Mouse (Mus musculus): ENCODE results near the gene Slc9a2. TPM values are rescaled to one million over a fixed set of nuclear protein-coding genes. Genes with fewer than 3 reads are reported as not detected.

The Slc9a2 gene
- polyA plus RNA-seq, 1 experiment from 2014 or later, result not detected

DNA sequence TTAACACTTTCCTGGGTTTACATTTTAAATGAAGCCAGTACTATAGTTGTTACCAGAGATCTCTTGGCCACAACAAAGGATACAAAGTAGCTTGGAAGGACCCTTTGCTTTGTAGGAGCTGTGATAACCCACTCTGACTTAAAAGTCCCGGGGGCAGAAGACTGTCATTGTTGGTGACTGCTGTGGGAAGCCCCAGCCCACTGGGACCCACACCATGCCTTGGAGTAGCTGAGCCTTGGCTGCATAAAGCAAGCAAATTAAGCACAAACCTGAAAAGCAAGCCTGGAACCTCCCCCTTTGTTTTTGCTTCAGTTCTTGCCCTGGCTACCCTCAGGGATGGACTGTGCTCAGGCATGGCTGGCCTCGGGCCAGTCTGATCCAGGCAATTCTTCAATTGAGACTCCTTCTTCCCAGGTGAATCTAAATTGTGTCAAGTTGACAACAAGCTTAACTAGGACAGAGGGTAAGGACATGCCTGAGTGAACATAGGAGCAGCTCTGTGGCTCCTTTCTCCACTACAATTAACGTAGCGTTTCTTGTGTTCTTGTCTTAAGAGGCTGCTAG lies 89.0 kb downstream of the Slc9a2 start:
- Histone ChIP-seq H3K27ac (ENCODE audit: low read depth, low read length) (no peak overlapping the region), H3K4me2 (ENCODE audit: low read depth) (no peak overlapping the region), H3K9me3 (ENCODE audit: control insufficient read depth, low read length) (no peaks in the 10 kb centered on the region), H3K36me3 (ENCODE audit: control insufficient read depth, insufficient read depth, low read length) (no peaks in the 10 kb centered on the region), H3K4me3 (ENCODE audit: low read depth, low read length) (no peak overlapping the region), H3K4me1 (ENCODE audit: control insufficient read depth, insufficient read depth, low read length) (no peaks in the 10 kb centered on the region), H3K9ac (ENCODE audit: low read length) (no peak overlapping the region), H3K27me3 (ENCODE audit: control insufficient read depth, insufficient read depth, low read length) (no peaks in the 10 kb centered on the region)
- DNase-seq (ENCODE audit: low spot score) (no peak), ATAC-seq (ENCODE audit: insufficient read depth, low FRiP score, low TSS enrichment) (no peak)
- 71% methylated on average over 4 of the region's 4 CpGs for WGBS

DNA sequence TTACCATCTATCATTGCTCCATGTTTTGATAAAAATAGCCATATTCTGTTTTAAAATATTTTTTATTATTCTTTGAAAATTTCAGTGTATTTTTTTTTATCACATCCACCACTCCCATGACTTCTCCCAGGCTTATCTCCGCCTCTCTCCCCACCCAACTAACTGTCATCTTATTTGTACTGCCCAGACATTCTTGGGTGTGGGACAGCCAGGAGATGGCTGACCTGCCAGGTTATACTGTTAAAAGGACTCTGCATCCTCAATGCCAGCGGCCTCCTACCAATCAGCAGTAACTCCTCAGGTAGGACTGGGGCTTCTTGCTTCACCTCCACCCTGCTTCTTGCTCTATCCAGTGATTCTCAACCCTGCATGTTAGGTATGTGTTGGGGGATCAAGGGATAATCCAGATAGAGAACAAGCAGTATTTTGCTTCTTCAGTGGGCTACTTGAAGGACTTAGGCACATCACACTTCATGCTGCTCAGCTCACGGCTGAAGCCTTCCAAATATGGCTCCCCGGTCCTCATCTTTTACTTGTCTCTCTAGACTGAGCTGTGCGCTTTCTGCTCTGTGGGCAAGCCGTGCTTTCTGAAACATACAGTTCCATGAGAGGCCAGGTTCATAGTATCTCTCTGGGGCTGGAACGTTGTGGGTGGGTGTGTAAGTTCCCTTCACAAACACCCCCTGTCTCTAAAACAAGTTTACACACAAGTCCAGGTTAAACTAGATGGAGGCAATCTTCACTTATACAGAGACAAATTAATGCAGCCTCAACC lies 91.0 kb downstream of the Slc9a2 start:
- no peak overlapping the region for H3K27ac ChIP-seq (ENCODE audit: low read depth, low read length)
- no peak overlapping the region for H3K9ac ChIP-seq (ENCODE audit: low read length)
- ATAC-seq (ENCODE audit: insufficient read depth, low FRiP score, low TSS enrichment) (no peak), DNase-seq (ENCODE audit: low spot score) (no peak)
- no peaks in the 10 kb centered on the region for H3K4me1 ChIP-seq (ENCODE audit: control insufficient read depth, insufficient read depth, low read length)
- no peaks in the 10 kb centered on the region for H3K36me3 ChIP-seq (ENCODE audit: control insufficient read depth, insufficient read depth, low read length)
- H3K27me3 ChIP-seq (ENCODE audit: control insufficient read depth, insufficient read depth, low read length), result no peaks in the 10 kb centered on the region
- no peak overlapping the region for H3K4me3 ChIP-seq (ENCODE audit: low read depth, low read length)
- no peak overlapping the region for H3K4me2 ChIP-seq (ENCODE audit: low read depth)
- 89% methylated on average over 7 of the region's 7 CpGs for WGBS
- H3K9me3 ChIP-seq (ENCODE audit: control insufficient read depth, low read length), result no peaks in the 10 kb centered on the region

DNA sequence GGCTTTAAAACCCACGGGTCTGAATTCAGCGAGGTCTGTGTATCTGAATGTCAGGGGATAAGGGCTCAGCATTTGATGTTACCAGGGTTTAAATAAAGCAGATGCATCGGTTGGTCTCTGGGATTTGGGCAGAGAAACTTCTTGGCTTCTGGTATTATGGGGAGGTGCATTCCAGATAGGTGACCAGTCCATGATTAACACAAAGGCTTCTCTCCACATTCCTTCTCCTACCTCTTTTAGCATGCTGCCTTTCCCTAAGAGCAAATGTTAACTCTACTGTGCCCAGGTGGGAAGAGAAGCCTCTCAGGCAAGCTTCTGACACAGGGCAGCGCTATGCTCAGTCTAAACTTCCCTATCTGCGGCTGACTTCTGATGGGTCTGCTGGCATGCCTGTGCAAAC lies 92.9 kb downstream of the Slc9a2 start:
- WGBS, result 90% methylated on average over 5 of the region's 5 CpGs
- H3K4me3 ChIP-seq (ENCODE audit: low read depth, low read length), result no peak overlapping the region
- H3K9me3 ChIP-seq (ENCODE audit: control insufficient read depth, low read length), result no peaks in the 10 kb centered on the region
- ATAC-seq (ENCODE audit: insufficient read depth, low FRiP score, low TSS enrichment) (no peak), DNase-seq (ENCODE audit: low spot score) (no peak)
- no peaks in the 10 kb centered on the region for H3K27me3 ChIP-seq (ENCODE audit: control insufficient read depth, insufficient read depth, low read length)
- H3K4me1 ChIP-seq (ENCODE audit: control insufficient read depth, insufficient read depth, low read length), result no peaks in the 10 kb centered on the region
- no peak overlapping the region for H3K4me2 ChIP-seq (ENCODE audit: low read depth)
- no peak overlapping the region for H3K27ac ChIP-seq (ENCODE audit: low read depth, low read length)
- no peaks in the 10 kb centered on the region for H3K36me3 ChIP-seq (ENCODE audit: control insufficient read depth, insufficient read depth, low read length)
- no peak overlapping the region for H3K9ac ChIP-seq (ENCODE audit: low read length)

DNA sequence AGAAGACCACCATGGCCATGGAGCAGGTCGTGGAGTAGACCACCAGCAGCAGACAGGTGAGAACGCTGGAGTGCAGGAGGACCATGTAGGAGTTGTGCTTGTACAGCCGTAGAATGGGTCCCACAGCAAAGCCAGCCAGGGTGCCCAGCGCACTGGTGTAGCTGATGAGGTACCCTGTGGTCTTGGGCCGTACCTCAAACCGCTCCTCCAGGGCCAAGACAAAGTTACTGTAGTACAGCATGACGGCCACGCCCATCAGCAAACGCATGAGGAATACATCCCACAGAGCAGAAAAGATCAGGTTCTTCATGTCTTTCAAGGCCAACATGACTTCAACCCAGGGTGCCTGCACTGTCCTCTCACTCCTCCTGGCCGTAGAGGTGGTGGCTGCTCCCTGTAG lies 93.7 kb downstream of the Slc9a2 start:
- Histone ChIP-seq H3K27me3 (ENCODE audit: control insufficient read depth, insufficient read depth, low read length) (no peaks in the 10 kb centered on the region), H3K4me1 (ENCODE audit: control insufficient read depth, insufficient read depth, low read length) (no peaks in the 10 kb centered on the region), H3K27ac (ENCODE audit: low read depth, low read length) (no peak overlapping the region), H3K4me2 (ENCODE audit: low read depth) (no peak overlapping the region), H3K4me3 (ENCODE audit: low read depth, low read length) (no peak overlapping the region), H3K36me3 (ENCODE audit: control insufficient read depth, insufficient read depth, low read length) (no peaks in the 10 kb centered on the region), H3K9ac (ENCODE audit: low read length) (no peak overlapping the region), H3K9me3 (ENCODE audit: control insufficient read depth, low read length) (no peaks in the 10 kb centered on the region)
- ATAC-seq (ENCODE audit: insufficient read depth, low FRiP score, low TSS enrichment) (no peak), DNase-seq (ENCODE audit: low spot score) (no peak)
- 90% methylated on average over 10 of the region's 10 CpGs for WGBS

DNA sequence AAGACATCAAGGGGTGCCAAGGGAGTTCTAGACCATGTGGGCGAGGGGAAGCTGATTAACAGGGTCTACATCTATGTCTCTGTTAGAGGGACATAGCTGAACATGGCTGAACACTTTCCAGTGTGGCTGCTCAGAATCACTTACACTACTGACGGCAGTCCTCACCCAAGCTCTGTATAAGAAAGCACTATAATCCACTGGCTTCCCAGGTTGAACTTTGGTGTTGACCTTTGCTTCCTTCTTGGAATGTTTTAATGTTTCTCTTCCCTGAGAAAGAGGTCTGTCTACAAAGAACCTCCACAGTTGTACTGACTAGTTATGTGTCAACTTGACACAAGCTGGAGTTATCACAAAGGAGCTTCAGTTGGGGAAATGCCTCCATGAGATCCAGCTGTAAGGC lies 95.7 kb downstream of the Slc9a2 start:
- Histone ChIP-seq H3K4me3 (ENCODE audit: low read depth, low read length) (no peak overlapping the region), H3K36me3 (ENCODE audit: control insufficient read depth, insufficient read depth, low read length) (no peaks in the 10 kb centered on the region), H3K27ac (ENCODE audit: low read depth, low read length) (no peak overlapping the region), H3K27me3 (ENCODE audit: control insufficient read depth, insufficient read depth, low read length) (no peaks in the 10 kb centered on the region), H3K4me1 (ENCODE audit: control insufficient read depth, insufficient read depth, low read length) (no peaks in the 10 kb centered on the region), H3K9me3 (ENCODE audit: control insufficient read depth, low read length) (no peaks in the 10 kb centered on the region), H3K4me2 (ENCODE audit: low read depth) (no peak overlapping the region), H3K9ac (ENCODE audit: low read length) (no peak overlapping the region)
- DNase-seq (ENCODE audit: low spot score) (no peak), ATAC-seq (ENCODE audit: insufficient read depth, low FRiP score, low TSS enrichment) (no peak)
- 80% methylated on average over 2 of the region's 2 CpGs for WGBS

DNA sequence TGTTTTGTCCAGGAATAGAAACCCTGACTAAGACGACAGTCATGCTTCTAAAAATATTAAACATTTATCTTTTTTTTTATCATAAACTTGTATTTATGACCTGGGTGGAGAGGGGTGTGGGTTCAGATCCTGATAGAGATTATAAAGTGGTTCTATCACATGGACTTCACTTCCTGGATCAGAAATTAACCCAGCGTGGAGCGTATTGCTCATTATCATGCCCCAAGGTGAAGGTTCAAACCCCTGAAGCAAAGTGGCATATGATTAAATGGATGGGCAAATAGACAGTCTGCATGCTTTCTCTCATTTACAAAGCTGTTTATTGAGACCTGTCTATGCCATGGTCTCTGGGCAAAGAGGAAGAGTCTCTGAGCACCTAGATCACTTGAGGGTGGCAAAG lies 96.4 kb downstream of the Slc9a2 start:
- Histone ChIP-seq H3K9me3 (ENCODE audit: control insufficient read depth, low read length) (no peaks in the 10 kb centered on the region), H3K27me3 (ENCODE audit: control insufficient read depth, insufficient read depth, low read length) (no peaks in the 10 kb centered on the region), H3K9ac (ENCODE audit: low read length) (no peak overlapping the region), H3K27ac (ENCODE audit: low read depth, low read length) (no peak overlapping the region), H3K4me3 (ENCODE audit: low read depth, low read length) (no peak overlapping the region), H3K4me2 (ENCODE audit: low read depth) (no peak overlapping the region), H3K36me3 (ENCODE audit: control insufficient read depth, insufficient read depth, low read length) (no peaks in the 10 kb centered on the region), H3K4me1 (ENCODE audit: control insufficient read depth, insufficient read depth, low read length) (no peaks in the 10 kb centered on the region)
- 91% methylated on average over 3 of the region's 3 CpGs for WGBS
- DNase-seq (ENCODE audit: low spot score) (no peak), ATAC-seq (ENCODE audit: insufficient read depth, low FRiP score, low TSS enrichment) (no peak)

DNA sequence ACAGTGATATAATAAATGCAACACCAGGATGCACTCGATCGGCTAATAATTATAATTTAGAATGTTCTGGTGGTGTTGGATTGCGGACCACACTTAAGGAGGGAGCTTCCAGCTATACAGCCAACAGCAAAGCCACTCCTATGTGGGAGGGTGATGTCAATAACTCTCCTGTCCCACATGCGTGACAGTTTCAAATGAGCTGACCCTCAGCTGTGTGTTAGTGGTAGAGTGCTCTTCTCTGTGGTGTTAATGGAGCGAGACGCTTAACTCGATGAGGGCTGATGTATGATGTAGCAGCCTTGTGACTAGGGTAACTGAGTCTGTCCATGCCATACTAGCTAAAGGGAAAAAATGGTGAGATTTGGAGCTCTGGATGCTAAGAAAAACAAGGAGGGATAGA lies 103.1 kb downstream of the Slc9a2 start:
- Histone ChIP-seq H3K27ac (ENCODE audit: low read depth, low read length) (no peak overlapping the region), H3K4me3 (ENCODE audit: low read depth, low read length) (no peak overlapping the region), H3K4me1 (ENCODE audit: control insufficient read depth, insufficient read depth, low read length) (no peaks in the 10 kb centered on the region), H3K36me3 (ENCODE audit: control insufficient read depth, insufficient read depth, low read length) (no peaks in the 10 kb centered on the region), H3K4me2 (ENCODE audit: low read depth) (no peak overlapping the region), H3K9ac (ENCODE audit: low read length) (no peak overlapping the region), H3K9me3 (ENCODE audit: control insufficient read depth, low read length) (no peaks in the 10 kb centered on the region), H3K27me3 (ENCODE audit: control insufficient read depth, insufficient read depth, low read length) (no peaks in the 10 kb centered on the region)
- no peak for ATAC-seq (ENCODE audit: insufficient read depth, low FRiP score, low TSS enrichment)
- no peak for DNase-seq (ENCODE audit: low spot score)
- WGBS, result 90% methylated on average over 7 of the region's 7 CpGs

DNA sequence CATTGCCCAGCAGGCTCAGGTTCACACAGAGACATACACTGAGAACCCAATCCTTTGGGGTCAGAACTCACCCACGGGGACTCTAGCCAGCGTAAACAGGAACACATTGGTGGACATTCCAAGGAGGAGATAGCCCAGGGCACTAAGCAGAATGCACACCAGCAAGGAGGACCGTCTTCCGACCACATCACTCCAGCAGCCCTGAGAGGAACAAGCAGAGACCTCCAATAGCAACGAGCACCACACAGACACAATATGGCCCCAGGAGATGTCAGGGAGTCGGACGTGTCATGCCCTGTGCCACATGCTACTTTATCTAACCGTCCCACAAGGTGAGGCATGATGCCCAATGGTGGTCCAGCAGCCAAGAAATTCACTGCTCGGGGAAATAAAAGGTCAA lies 103.9 kb downstream of the Slc9a2 start:
- DNase-seq (ENCODE audit: low spot score) (no peak), ATAC-seq (ENCODE audit: insufficient read depth, low FRiP score, low TSS enrichment) (no peak)
- no peaks in the 10 kb centered on the region for H3K36me3 ChIP-seq (ENCODE audit: control insufficient read depth, insufficient read depth, low read length)
- no peak overlapping the region for H3K27ac ChIP-seq (ENCODE audit: low read depth, low read length)
- no peaks in the 10 kb centered on the region for H3K27me3 ChIP-seq (ENCODE audit: control insufficient read depth, insufficient read depth, low read length)
- WGBS, result 89% methylated on average over 9 of the region's 9 CpGs
- H3K4me3 ChIP-seq (ENCODE audit: low read depth, low read length), result no peak overlapping the region
- H3K4me1 ChIP-seq (ENCODE audit: control insufficient read depth, insufficient read depth, low read length), result no peaks in the 10 kb centered on the region
- H3K4me2 ChIP-seq (ENCODE audit: low read depth), result no peak overlapping the region
- H3K9me3 ChIP-seq (ENCODE audit: control insufficient read depth, low read length), result no peaks in the 10 kb centered on the region
- no peak overlapping the region for H3K9ac ChIP-seq (ENCODE audit: low read length)

DNA sequence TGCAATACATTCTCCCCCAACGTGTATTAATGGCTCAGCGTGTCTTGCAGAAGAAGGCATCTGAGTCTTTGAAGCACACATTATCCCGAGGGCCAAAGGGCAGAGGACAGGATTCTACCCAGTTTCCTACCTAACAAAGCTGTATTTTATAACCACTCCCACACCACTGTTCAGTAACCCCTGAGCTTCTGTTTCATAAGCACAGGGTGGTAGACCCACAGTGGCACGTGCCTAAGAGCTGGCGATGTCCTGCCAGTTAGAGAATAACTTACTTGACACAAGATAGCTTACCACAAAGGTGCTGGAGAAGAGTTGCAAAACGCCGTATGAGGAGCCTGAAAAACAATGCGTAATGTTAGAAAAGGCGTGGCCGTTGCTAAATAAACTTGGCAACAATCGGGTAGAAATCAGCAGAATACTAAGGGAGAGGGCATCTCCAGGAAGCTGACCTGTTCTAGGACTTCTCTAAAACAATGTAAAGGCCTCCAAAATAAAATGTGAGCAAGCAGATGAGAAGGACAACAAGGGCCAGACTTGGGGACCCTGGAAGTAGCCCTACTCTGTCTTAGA lies 105.6 kb downstream of the Slc9a2 start:
- no peak overlapping the region for H3K4me3 ChIP-seq (ENCODE audit: low read depth, low read length)
- no peaks in the 10 kb centered on the region for H3K27me3 ChIP-seq (ENCODE audit: control insufficient read depth, insufficient read depth, low read length)
- no peak for ATAC-seq (ENCODE audit: insufficient read depth, low FRiP score, low TSS enrichment)
- no peaks in the 10 kb centered on the region for H3K4me1 ChIP-seq (ENCODE audit: control insufficient read depth, insufficient read depth, low read length)
- H3K27ac ChIP-seq (ENCODE audit: low read depth, low read length), result no peak overlapping the region
- no peak overlapping the region for H3K4me2 ChIP-seq (ENCODE audit: low read depth)
- no peak overlapping the region for H3K9ac ChIP-seq (ENCODE audit: low read length)
- no peak for DNase-seq (ENCODE audit: low spot score)
- WGBS, result 87% methylated on average over 11 of the region's 11 CpGs
- no peaks in the 10 kb centered on the region for H3K9me3 ChIP-seq (ENCODE audit: control insufficient read depth, low read length)
- no peaks in the 10 kb centered on the region for H3K36me3 ChIP-seq (ENCODE audit: control insufficient read depth, insufficient read depth, low read length)

All from neural tube, embryonic 11.5 days (tissue).